Mouse (Mus musculus) liver, postnatal 0 days (tissue): ENCODE measurements around the gene Mroh9. TPM values are rescaled to one million over a fixed set of nuclear protein-coding genes. Genes with fewer than 3 reads are reported as not detected.

Source experiments
- ATAC-seq: fragments of 200-750 bp; cut with Nextera tagmentation; 2 replicates; pipeline ENCODE4 v1.8.0; 2017; ENCODE audit warnings: mild to moderate bottlenecking, moderate library complexity
- DNase-seq: peaks from one replicate; pipeline ENCODE4 v3.0.0-alpha.2; 2016
- H3K27ac ChIP-seq: fragments of 300-500 bp; sonication (generic); 2 replicates; pipeline ENCODE4 v1.5.1; 2014; ENCODE audit warnings: antibody characterized with exemption, moderate library complexity, mild to moderate bottlenecking, low read depth
- H3K27me3 ChIP-seq: fragments of 300-500 bp; sonication (generic); 2 replicates; pipeline ENCODE4 v1.6.1; 2014; ENCODE audit warnings: low read length, control low read depth, mixed read lengths; ENCODE audit not compliant: insufficient read depth
- H3K36me3 ChIP-seq: fragments of 300-500 bp; sonication (generic); replicated peaks from 2 replicates; pipeline ENCODE4 v1.6.1; 2014; ENCODE audit warnings: mild to moderate bottlenecking, control low read depth, low read length, moderate library complexity, mixed read lengths; ENCODE audit not compliant: insufficient read depth
- H3K4me1 ChIP-seq: fragments of 300-500 bp; sonication (generic); 2 replicates; pipeline ENCODE4 v1.6.1; 2014; ENCODE audit warnings: antibody characterized with exemption, mild to moderate bottlenecking, control low read depth; ENCODE audit not compliant: insufficient read depth
- H3K4me2 ChIP-seq: fragments of 300-500 bp; sonication (generic); 2 replicates; pipeline ENCODE4 v1.6.1; 2014; ENCODE audit warnings: low read depth, mild to moderate bottlenecking, low read length, moderate library complexity, mixed read lengths
- H3K4me3 ChIP-seq: fragments of 300-500 bp; sonication (generic); 2 replicates; pipeline ENCODE4 v1.5.1; 2014; ENCODE audit warnings: low read depth, low read length
- H3K9ac ChIP-seq: fragments of 300-500 bp; sonication (generic); replicated peaks from 2 replicates; pipeline ENCODE4 v1.6.1; 2014; ENCODE audit warnings: mild to moderate bottlenecking, moderate library complexity
- H3K9me3 ChIP-seq: fragments of 300-500 bp; sonication (generic); 2 replicates; pipeline ENCODE4 v1.6.1; 2016; ENCODE audit warnings: mild to moderate bottlenecking, control low read depth, low read length, mixed read lengths
- CTCF ChIP-seq: sonication (generic); IDR thresholded peaks from 2 replicates; pipeline ENCODE4 v1.5.1; 2016; ENCODE audit warnings: antibody characterized with exemption, low read depth
- EP300 ChIP-seq: IDR thresholded peaks from 2 replicates; pipeline ENCODE4 v1.6.1; 2016; ENCODE audit warnings: antibody characterized with exemption, low read depth, mild to moderate bottlenecking
- WGBS: fragments of 180-500 bp; shearing (Covaris S2); extraction: QIAGEN DNeasy Blood & Tissue Kit; methylation state at CpG from one replicate; pipeline ENCODE4 v1.1.7; 2014; ENCODE audit not compliant: insufficient replicate concordance; 5-methylcytosine and 5-hydroxymethylcytosine counted together
- polyA plus RNA-seq: library from polyadenylated mRNA; unstranded; fragments of >200 nt; fragmentation: Nextera tagmentation; extraction: Ambion mirVana; gene quantifications from 2 replicates; pipeline ENCODE4 v1.2.1, GENCODE M21; 2015

The Mroh9 gene
- polyA plus RNA-seq, 1 experiment from 2014 or later = not detected

GRCm38 (mm10) chr1:163112482-163113164 lies 27.2 kb upstream of the Mroh9 start:
- DNase-seq = no peak
- H3K36me3 ChIP-seq = no peaks in the 10 kb centered on the region
- H3K27ac ChIP-seq = no peak overlapping the region
- TF ChIP-seq CTCF (no peak), EP300 (no peak)
- H3K9ac ChIP-seq = no peak overlapping the region
- no peaks in the 10 kb centered on the region for H3K4me1 ChIP-seq
- no peak for ATAC-seq
- H3K27me3 ChIP-seq = no peaks in the 10 kb centered on the region
- no peak overlapping the region for H3K4me3 ChIP-seq
- WGBS = 83% methylated on average over 4 of the region's 4 CpGs
- no peak overlapping the region for H3K4me2 ChIP-seq
- H3K9me3 ChIP-seq = no peaks in the 10 kb centered on the region

- Histone ChIP-seq H3K4me1 (no peaks in the 10 kb centered on the region), H3K27ac (no peak overlapping the region), H3K9me3 (no peaks in the 10 kb centered on the region), H3K27me3 (no peaks in the 10 kb centered on the region), H3K36me3 (no peaks in the 10 kb centered on the region), H3K4me3 (no peak overlapping the region), H3K4me2 (no peak overlapping the region), H3K9ac (no peak overlapping the region)
- no peak for ATAC-seq
- no peak for DNase-seq
- 53% methylated on average over 1 of the region's 1 CpGs for WGBS
- TF ChIP-seq EP300 (no peak), CTCF (no peak)
Measured at GRCm38 (mm10) chr1:163104960-163105359, 19.5 kb upstream of the Mroh9 start.

GRCm38 (mm10) chr1:163091438-163092155 lies 6.1 kb upstream of the Mroh9 start:
- no peak overlapping the region for H3K9ac ChIP-seq
- H3K4me3 ChIP-seq = no peak overlapping the region
- H3K27me3 ChIP-seq = no peaks in the 10 kb centered on the region
- DNase-seq = no peak
- ATAC-seq = no peak
- TF ChIP-seq EP300 = no peak
- peak; percentile 38 for TF ChIP-seq CTCF
- no peaks in the 10 kb centered on the region for H3K9me3 ChIP-seq
- no peaks in the 10 kb centered on the region for H3K36me3 ChIP-seq
- H3K4me1 ChIP-seq = no peaks in the 10 kb centered on the region
- WGBS = 50% methylated on average over 10 of the region's 10 CpGs
- no peak overlapping the region for H3K4me2 ChIP-seq
- H3K27ac ChIP-seq = no peak overlapping the region

- no peak overlapping the region for H3K4me3 ChIP-seq
- DNase-seq = peak; percentile 42
- 3% methylated on average over 1 of the region's 1 CpGs for WGBS
- no peak overlapping the region for H3K9ac ChIP-seq
- no peak overlapping the region for H3K4me2 ChIP-seq
- H3K27me3 ChIP-seq = no peaks in the 10 kb centered on the region
- H3K36me3 ChIP-seq = no peaks in the 10 kb centered on the region
- TF ChIP-seq CTCF (peak; percentile 67), EP300 (no peak)
- H3K4me1 ChIP-seq = no peaks in the 10 kb centered on the region
- H3K9me3 ChIP-seq = no peaks in the 10 kb centered on the region
- no peak overlapping the region for H3K27ac ChIP-seq
- ATAC-seq = no peak; the same call in 1 of the 2 replicates
Measured at GRCm38 (mm10) chr1:163070502-163070901, 15.0 kb downstream of the Mroh9 start.

- no peak for DNase-seq
- H3K9me3 ChIP-seq = no peaks in the 10 kb centered on the region
- H3K27me3 ChIP-seq = no peaks in the 10 kb centered on the region
- no peak overlapping the region for H3K4me2 ChIP-seq
- H3K27ac ChIP-seq = no peak overlapping the region
- WGBS = 75% methylated on average over 3 of the region's 3 CpGs
- no peaks in the 10 kb centered on the region for H3K36me3 ChIP-seq
- no peaks in the 10 kb centered on the region for H3K4me1 ChIP-seq
- no peak for TF ChIP-seq CTCF
- ATAC-seq = no peak
- H3K4me3 ChIP-seq = no peak overlapping the region
- H3K9ac ChIP-seq = no peak overlapping the region
Measured at GRCm38 (mm10) chr1:163060381-163060780, 25.1 kb downstream of the Mroh9 start.

GRCm38 (mm10) chr1:163057363-163057762 lies 28.1 kb downstream of the Mroh9 start:
- WGBS = 45% methylated on average over 2 of the region's 2 CpGs
- ATAC-seq = no peak
- Histone ChIP-seq H3K36me3 (no peaks in the 10 kb centered on the region), H3K4me2 (no peak overlapping the region), H3K4me3 (no peak overlapping the region), H3K27me3 (no peaks in the 10 kb centered on the region), H3K9me3 (no peaks in the 10 kb centered on the region), H3K4me1 (no peaks in the 10 kb centered on the region), H3K27ac (no peak overlapping the region), H3K9ac (no peak overlapping the region)
- DNase-seq = no peak
- TF ChIP-seq CTCF (peak; percentile 54), EP300 (no peak)
